Mouse (Mus musculus) B cell, adult 2 months (primary cell): Measurements from ENCODE around the gene Srp72.
A peak's percentile ranks its signal among the peaks of the same experiment; 100 is the strongest.

Experiments used
- DNase-seq, 2 experiments: peaks; one replicate each; pipeline ENCODE4 v3.0.0; 2022

Gene Srp72

GRCm38 (mm10) chr5:76974554-76975285 is at the start of gene Srp72:
Srp72 (plus strand) TSS chr5:76974683.
- peak; percentile 84 to 86 for DNase-seq

- DNase-seq, result no peak
These were observed 46.2 kb upstream of the Srp72 start for GRCm38 (mm10) chr5:76928124-76928832.

- no peak for DNase-seq
These were observed 45.2 kb upstream of the Srp72 start for GRCm38 (mm10) chr5:76929180-76929877.

GRCm38 (mm10) chr5:76939717-76940116 is 34.8 kb upstream of the Srp72 start:
- no peak for DNase-seq

- no peak for DNase-seq
These were observed 32.5 kb upstream of the Srp72 start for GRCm38 (mm10) chr5:76941975-76942374.

GRCm38 (mm10) chr5:76942505-76942904 is 32.0 kb upstream of the Srp72 start:
- DNase-seq, result no peak

- no peak for DNase-seq
These were observed 29.4 kb upstream of the Srp72 start for GRCm38 (mm10) chr5:76944965-76945677.

GRCm38 (mm10) chr5:76945678-76946033 is 28.8 kb upstream of the Srp72 start:
- DNase-seq, result no peak

GRCm38 (mm10) chr5:76947142-76947541 is 27.3 kb upstream of the Srp72 start:
- DNase-seq, result no peak

GRCm38 (mm10) chr5:76947758-76948157 is 26.7 kb upstream of the Srp72 start:
- no peak for DNase-seq

GRCm38 (mm10) chr5:76950343-76951105 is 24.0 kb upstream of the Srp72 start:
- DNase-seq, result peak in 1 of 2 experiments; percentile 3

GRCm38 (mm10) chr5:76951106-76952027 is 23.1 kb upstream of the Srp72 start, which contains the start of the genes Paics and Ppat:
Paics (plus strand) TSS chr5:76951307.
Ppat (minus strand) TSS chr5:76951578.
- DNase-seq, result peak; percentile 98

GRCm38 (mm10) chr5:76952112-76953040 is 22.1 kb upstream of the Srp72 start:
- no peak for DNase-seq

GRCm38 (mm10) chr5:76953794-76954193 is 20.7 kb upstream of the Srp72 start:
- no peak for DNase-seq

GRCm38 (mm10) chr5:76954271-76954900 is 20.1 kb upstream of the Srp72 start:
- DNase-seq, result peak in 1 of 2 experiments; percentile 13

- no peak for DNase-seq
These were observed 19.0 kb upstream of the Srp72 start for GRCm38 (mm10) chr5:76955474-76955873.

- peak; percentile 17 to 24 for DNase-seq
These were observed 16.5 kb upstream of the Srp72 start for GRCm38 (mm10) chr5:76957954-76958353.

GRCm38 (mm10) chr5:76959587-76959986 is 14.9 kb upstream of the Srp72 start:
- DNase-seq, result no peak

GRCm38 (mm10) chr5:76962545-76962944 is 11.9 kb upstream of the Srp72 start:
- DNase-seq, result no peak
